ENCODE assay signal across 27 mouse cellular contexts in genomic region chr11:12503756-12504155, GRCm38 (mm10). TPM values are rescaled to one million over a fixed set of nuclear protein-coding genes. Genes with fewer than 3 reads are reported as not detected.
DNase-seq lines count a peak whose midpoint lies in the region; ATAC-seq lines count a peak whose summit lies in the region.
"Had no signal": no experiment of that assay in that cellular context is flagged by ENCODE, and none has a peak within 500 bp of the region (broad histone marks: within the 10 kb centered on the region; RNA-seq: fewer than 3 reads in every experiment).

No protein-coding gene starts in this region.

- H3K4me2 ChIP-seq in forebrain, embryonic 15.5 days (replicated peaks), result no peak overlapping the region
- no peak overlapping the region for H3K4me2 ChIP-seq in forebrain, embryonic 16.5 days (ENCODE audit: low read length)
- H3K4me2 ChIP-seq in intestine, embryonic 15.5 days (replicated peaks), result no peak overlapping the region
- H3K4me2 ChIP-seq: embryonic facial prominence, embryonic 12.5 days; heart, embryonic 13.5 days; hindbrain, embryonic 15.5 days; lung, embryonic 15.5 days; neural tube, embryonic 13.5 days had no signal

- H3K27me3 ChIP-seq in forebrain, embryonic 15.5 days, result no peaks in the 10 kb centered on the region
- no peaks in the 10 kb centered on the region for H3K27me3 ChIP-seq in forebrain, embryonic 10.5 days (ENCODE audit: poor library complexity, severe bottlenecking)
- H3K27me3 ChIP-seq in forebrain, embryonic 16.5 days (replicated peaks; ENCODE audit: control insufficient read depth, insufficient read depth, low read length), result no peaks in the 10 kb centered on the region
- H3K27me3 ChIP-seq in intestine, embryonic 15.5 days (replicated peaks), result no peaks in the 10 kb centered on the region
- H3K27me3 ChIP-seq: embryonic facial prominence, embryonic 12.5 days; heart, embryonic 13.5 days; hindbrain, embryonic 15.5 days; lung, embryonic 15.5 days; neural tube, embryonic 13.5 days; Patski had no signal

- H3K4me1 ChIP-seq in forebrain, embryonic 15.5 days, result no peaks in the 10 kb centered on the region
- no peaks in the 10 kb centered on the region for H3K4me1 ChIP-seq in forebrain, embryonic 10.5 days
- H3K4me1 ChIP-seq in forebrain, embryonic 16.5 days (replicated peaks; ENCODE audit: control insufficient read depth, insufficient read depth, low read length), result no peaks in the 10 kb centered on the region
- H3K4me1 ChIP-seq in intestine, embryonic 15.5 days (replicated peaks), result no peaks in the 10 kb centered on the region
- H3K4me1 ChIP-seq: embryonic facial prominence, embryonic 12.5 days; heart, embryonic 13.5 days; hindbrain, embryonic 15.5 days; lung, embryonic 15.5 days; midbrain, embryonic 10.5 days; neural tube, embryonic 13.5 days had no signal

- ATAC-seq in forebrain, embryonic 15.5 days (replicated peaks), result peak; percentile 77; the same call in 1 of the 2 replicates
- ATAC-seq in forebrain, embryonic 16.5 days, result peak; percentile 89
- ATAC-seq in intestine, embryonic 15.5 days, result no peak
- ATAC-seq: midbrain, embryonic 16.5 days; Patski had no signal

- DNase-seq in forebrain, embryonic 10.5 days (ENCODE audit: extremely low spot score, low spot score), result no peak
- peak; percentile 34 for DNase-seq in brain, adult 2 months (ENCODE audit: low read depth, low spot score)
- peak; percentile 13 for DNase-seq in layer of hippocampus, adult 9-10 months (ENCODE audit: low spot score)
- DNase-seq in cerebellum, adult 8-10 months, result no peak
- no peak for DNase-seq in cerebellum, postnatal 36 days
- DNase-seq: adrenal gland, postnatal 10 days; cerebellum, adult 18-20 months; embryo, embryonic 11 days; gastrocnemius, postnatal 10 days; heart, postnatal 10 days; kidney, adult 8-10 months; kidney, postnatal 14 days; liver; thymus, postnatal 4 days had no signal

- no peaks in the 10 kb centered on the region for H3K9me3 ChIP-seq in forebrain, embryonic 15.5 days
- H3K9me3 ChIP-seq in forebrain, embryonic 10.5 days, result no peaks in the 10 kb centered on the region
- no peaks in the 10 kb centered on the region for H3K9me3 ChIP-seq in forebrain, embryonic 16.5 days (ENCODE audit: control insufficient read depth, low read length)
- H3K9me3 ChIP-seq in intestine, embryonic 15.5 days, result no peaks in the 10 kb centered on the region
- H3K9me3 ChIP-seq: embryonic facial prominence, embryonic 12.5 days; heart, embryonic 13.5 days; hindbrain, embryonic 15.5 days; lung, embryonic 15.5 days; midbrain, embryonic 10.5 days; neural tube, embryonic 13.5 days had no signal

- no peak overlapping the region for H3K27ac ChIP-seq in forebrain, embryonic 15.5 days (replicated peaks)
- H3K27ac ChIP-seq in forebrain, embryonic 10.5 days, result no peak overlapping the region
- H3K27ac ChIP-seq in forebrain, embryonic 16.5 days (ENCODE audit: low read length), result no peak overlapping the region
- no peak overlapping the region for H3K27ac ChIP-seq in intestine, embryonic 15.5 days
- H3K27ac ChIP-seq: embryonic facial prominence, embryonic 12.5 days; heart, embryonic 13.5 days; hindbrain, embryonic 15.5 days; liver, embryonic 14.5 days; lung, embryonic 15.5 days; midbrain, embryonic 10.5 days; neural tube, embryonic 13.5 days had no signal

- 63% methylated on average over 4 of the region's 4 CpGs for WGBS in forebrain, embryonic 15.5 days
- WGBS in forebrain, embryonic 10.5 days, result 90% methylated on average over 4 of the region's 4 CpGs
- WGBS in forebrain, embryonic 16.5 days, result 57% methylated on average over 4 of the region's 4 CpGs
- 72% methylated on average over 4 of the region's 4 CpGs for WGBS in intestine, embryonic 15.5 days

- no peak overlapping the region for H3K4me3 ChIP-seq in forebrain, embryonic 15.5 days
- H3K4me3 ChIP-seq in forebrain, embryonic 10.5 days, result no peak overlapping the region
- no peak overlapping the region for H3K4me3 ChIP-seq in forebrain, embryonic 16.5 days (replicated peaks; ENCODE audit: low read length)
- H3K4me3 ChIP-seq in intestine, embryonic 15.5 days (replicated peaks), result no peak overlapping the region
- H3K4me3 ChIP-seq: embryonic facial prominence, embryonic 12.5 days; heart, embryonic 13.5 days; hindbrain, embryonic 15.5 days; lung, embryonic 15.5 days; midbrain, embryonic 10.5 days; myocyte; neural tube, embryonic 13.5 days had no signal

- no peak overlapping the region for H3K9ac ChIP-seq in forebrain, embryonic 15.5 days (replicated peaks)
- no peak overlapping the region for H3K9ac ChIP-seq in forebrain, embryonic 16.5 days (replicated peaks; ENCODE audit: low read depth, low read length)
- H3K9ac ChIP-seq in intestine, embryonic 15.5 days, result no peak overlapping the region
- H3K9ac ChIP-seq: embryonic facial prominence, embryonic 12.5 days; heart, embryonic 13.5 days; hindbrain, embryonic 15.5 days; liver, embryonic 14.5 days; lung, embryonic 15.5 days; neural tube, embryonic 13.5 days had no signal

- H3K36me3 ChIP-seq in forebrain, embryonic 15.5 days, result no peaks in the 10 kb centered on the region
- no peaks in the 10 kb centered on the region for H3K36me3 ChIP-seq in forebrain, embryonic 10.5 days (replicated peaks)
- no peaks in the 10 kb centered on the region for H3K36me3 ChIP-seq in forebrain, embryonic 16.5 days (ENCODE audit: control insufficient read depth, insufficient read depth)
- H3K36me3 ChIP-seq in intestine, embryonic 15.5 days, result no peaks in the 10 kb centered on the region
- H3K36me3 ChIP-seq: embryonic facial prominence, embryonic 12.5 days; heart, embryonic 13.5 days; hindbrain, embryonic 15.5 days; lung, embryonic 15.5 days; midbrain, embryonic 10.5 days; neural tube, embryonic 13.5 days had no signal

RNA-seq across cellular contexts. Expression of gene Cobl, which starts 39.0 kb away (rescaled TPM):
- polyA plus RNA-seq in forebrain, embryonic 15.5 days (2015; fragmentation: Nextera tagmentation; extraction: Ambion mirVana), result 5.1 and 6.6 TPM in 2 replicates
- 1.8 and 2.2 TPM in 2 replicates for polyA plus RNA-seq in forebrain, embryonic 10.5 days (2016; fragmentation: Nextera tagmentation; extraction: Ambion mirVana)
- 5.4 and 8.4 TPM in 2 replicates for polyA plus RNA-seq in forebrain, embryonic 16.5 days (2015; fragmentation: Nextera tagmentation; extraction: Ambion mirVana)
- polyA plus RNA-seq in intestine, embryonic 15.5 days (2015; fragmentation: Nextera tagmentation; extraction: Ambion mirVana), result 9.0 and 9.3 TPM in 2 replicates

Comparison
In these comparisons a context has a peak if more than half of its experiments do, and no peak if none do; other contexts are left out.
1. DNase-seq: peak in brain, adult 2 months (single experiment) and layer of hippocampus, adult 9-10 months (single experiment); none in forebrain, embryonic 10.5 days (single experiment), cerebellum, adult 8-10 months (single experiment) and cerebellum, postnatal 36 days (0 of 2).